13 mouse cellular contexts compared by ENCODE assay signal in the genomic region with DNA sequence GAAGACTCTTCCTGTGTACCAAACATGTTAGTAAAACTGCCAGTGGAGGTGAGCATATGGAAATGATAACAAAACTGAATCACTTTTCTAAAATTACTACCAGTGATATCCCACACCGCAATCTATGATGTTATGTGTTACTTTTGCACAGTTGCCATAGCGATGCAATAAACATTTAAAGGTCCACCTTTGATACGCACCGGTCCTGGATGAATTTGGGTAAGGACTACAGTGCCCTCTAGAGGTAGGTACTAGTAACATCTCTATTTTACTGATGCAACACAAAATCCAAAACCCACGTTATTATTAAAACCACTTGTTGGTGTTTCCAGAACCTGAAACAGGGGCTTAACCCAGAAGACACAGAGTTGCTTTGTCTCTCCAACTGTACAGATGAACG. TPM values are rescaled to one million over a fixed set of nuclear protein-coding genes. Genes with fewer than 3 reads are reported as not detected.
DNase-seq lines count a peak whose midpoint lies in the region; ATAC-seq lines count a peak whose summit lies in the region.
"Had no signal": no experiment of that assay in that cellular context is flagged by ENCODE, and none has a peak within 500 bp of the region (broad histone marks: within the 10 kb centered on the region; RNA-seq: fewer than 3 reads in every experiment).

No protein-coding gene starts in this region.

- H3K4me2 ChIP-seq in kidney, embryonic 14.5 days (replicated peaks; ENCODE audit: low read depth, low read length), result no peak overlapping the region
- H3K4me2 ChIP-seq: forebrain, embryonic 12.5 days; neural tube, embryonic 13.5 days had no signal

- no peaks in the 10 kb centered on the region for H3K4me1 ChIP-seq in kidney, embryonic 14.5 days (ENCODE audit: control insufficient read depth, insufficient read depth, low read length)
- H3K4me1 ChIP-seq: forebrain, embryonic 12.5 days; neural tube, embryonic 13.5 days had no signal

- no peak for DNase-seq in kidney, postnatal 4 days
- DNase-seq in 416B (ENCODE audit: low read depth) (peak; percentile 65), ES-CJ7 (ENCODE audit: low read depth, low spot score) (peak; percentile 31)
- DNase-seq in right cerebral cortex, postnatal 36 days (ENCODE audit: low spot score in 2 of 2), result no peak
- DNase-seq in gastrocnemius, postnatal 10 days, result no peak
- DNase-seq: cerebellum, postnatal 14 days; heart, adult 18-20 months; kidney, adult 18-20 months; thymus, adult 18-20 months had no signal

- no peaks in the 10 kb centered on the region for H3K27me3 ChIP-seq in kidney, embryonic 14.5 days (ENCODE audit: control insufficient read depth, insufficient read depth, low read length)
- H3K27me3 ChIP-seq: forebrain, embryonic 12.5 days; neural tube, embryonic 13.5 days had no signal

- no peak overlapping the region for H3K4me3 ChIP-seq in kidney, embryonic 14.5 days (ENCODE audit: low read length)
- H3K4me3 ChIP-seq: forebrain, embryonic 12.5 days; neural tube, embryonic 13.5 days had no signal

- WGBS in kidney, embryonic 14.5 days, result 40% methylated on average over 6 of the region's 6 CpGs

- 0 out of 2 replicates have a peak, but pooled peaks have one; percentile 9 for ATAC-seq in kidney, embryonic 14.5 days (ENCODE audit: low FRiP score, low TSS enrichment)
- ATAC-seq in hematopoietic stem cell, adult 5-6 weeks (replicated peaks in 1 of 2; ENCODE audit: insufficient read depth in 1 of 2, low FRiP score in 2 of 2, low TSS enrichment in 1 of 2, low read depth in 1 of 2, poor library complexity in 2 of 2, severe bottlenecking in 2 of 2), result peak; percentile 65 to 68; a peak in 2 of 4 replicates

- H3K9ac ChIP-seq in kidney, embryonic 14.5 days (ENCODE audit: low read depth, low read length), result no peak overlapping the region
- H3K9ac ChIP-seq: forebrain, embryonic 12.5 days; neural tube, embryonic 13.5 days had no signal

- no peak overlapping the region for H3K27ac ChIP-seq in kidney, embryonic 14.5 days (ENCODE audit: low read depth, low read length)
- H3K27ac ChIP-seq: forebrain, embryonic 12.5 days; neural tube, embryonic 13.5 days had no signal

- no peaks in the 10 kb centered on the region for H3K36me3 ChIP-seq in kidney, embryonic 14.5 days (ENCODE audit: control insufficient read depth, insufficient read depth, low read length)
- H3K36me3 ChIP-seq: forebrain, embryonic 12.5 days; neural tube, embryonic 13.5 days had no signal

- H3K9me3 ChIP-seq in kidney, embryonic 14.5 days (ENCODE audit: control insufficient read depth, low read length), result no peaks in the 10 kb centered on the region
- H3K9me3 ChIP-seq: forebrain, embryonic 12.5 days; neural tube, embryonic 13.5 days had no signal

RNA-seq across cellular contexts. Expression of a gene that starts 19.7 kb away (rescaled TPM):
- polyA plus RNA-seq in kidney, embryonic 14.5 days (2014; fragmentation: Nextera tagmentation; extraction: Ambion mirVana), result 153 and 226 TPM in 2 replicates
- total RNA-seq in hematopoietic stem cell, adult 5-6 weeks (2017), result 48.1 and 55.2 TPM in 2 replicates
- total RNA-seq in gastrocnemius, postnatal 10 days (2021), result 10 to 100 TPM; 39.3 to 39.8 TPM

Comparison
In these comparisons a context has a peak if more than half of its experiments do, and no peak if none do; other contexts are left out.
1. DNase-seq: peak in 416B (single experiment) and ES-CJ7 (single experiment); none in kidney, postnatal 4 days (0 of 2), right cerebral cortex, postnatal 36 days (0 of 2) and gastrocnemius, postnatal 10 days (single experiment).